Mouse (Mus musculus) heart, postnatal 25 days (tissue): ENCODE data around the gene Zfp28. TPM values are rescaled to one million over a fixed set of nuclear protein-coding genes. Genes with fewer than 3 reads are reported as not detected.
A peak's percentile ranks its signal among the peaks of the same experiment; 100 is the strongest.
"Not testable (repeated sequence)": the region's sequence is repeated elsewhere in the genome, so short reads cannot be mapped to it uniquely, and the experiment has no call there.

Experiments
- DNase-seq: peaks from one replicate; pipeline ENCODE4 v3.0.0; 2022; ENCODE audit warnings: low spot score
- intact Hi-C: fragments of 180-260 bp; cut with DNase I; formaldehyde crosslinking; loops from one replicate; pipeline ENCODE4 v1.15.1; 2025
- total RNA-seq, 2 experiments: library from RNA; stranded (reverse); gene quantifications; 2 replicates each; pipeline ENCODE4 v1.2.3; 2021

Gene Zfp28
- 1 to 10 TPM; 2.5 to 2.6 TPM for total RNA-seq

DNA sequence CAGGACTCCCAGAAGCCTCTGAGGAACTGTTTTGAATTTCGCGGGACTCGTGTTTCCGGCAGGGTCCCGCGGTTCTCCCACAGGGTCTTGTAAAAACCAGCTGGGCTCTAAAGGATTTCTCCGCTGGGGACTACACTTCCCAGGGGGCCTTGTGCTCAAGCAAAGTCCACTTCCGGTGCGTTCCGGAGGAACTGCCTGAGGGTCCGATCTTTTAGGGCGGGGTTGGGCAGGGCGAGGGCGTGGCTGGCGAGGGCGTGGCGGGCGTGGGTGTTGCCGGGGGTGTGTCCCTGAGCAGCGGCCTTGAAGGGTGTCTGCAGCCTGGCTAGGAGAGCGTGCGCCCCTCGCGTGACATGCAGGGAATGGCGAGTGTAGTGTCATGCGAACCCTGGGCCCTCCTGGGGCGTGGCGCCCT lies at the start of gene Zfp28:
Zfp28 (plus strand) TSS at position 252 of the 412 bp plus-strand sequence.
- intact Hi-C loops = loop anchor here (2.0 to 10.0 kb wide), 2 partner anchors 18 to 98 kb away; partner anchors contain the start of gene Zfp667
- DNase-seq = peak; percentile 81

GRCm38 (mm10) chr7:6339865-6340264 lies 43.2 kb upstream of the Zfp28 start:
- intact Hi-C loops = no loop called here
- DNase-seq = no peak

DNA sequence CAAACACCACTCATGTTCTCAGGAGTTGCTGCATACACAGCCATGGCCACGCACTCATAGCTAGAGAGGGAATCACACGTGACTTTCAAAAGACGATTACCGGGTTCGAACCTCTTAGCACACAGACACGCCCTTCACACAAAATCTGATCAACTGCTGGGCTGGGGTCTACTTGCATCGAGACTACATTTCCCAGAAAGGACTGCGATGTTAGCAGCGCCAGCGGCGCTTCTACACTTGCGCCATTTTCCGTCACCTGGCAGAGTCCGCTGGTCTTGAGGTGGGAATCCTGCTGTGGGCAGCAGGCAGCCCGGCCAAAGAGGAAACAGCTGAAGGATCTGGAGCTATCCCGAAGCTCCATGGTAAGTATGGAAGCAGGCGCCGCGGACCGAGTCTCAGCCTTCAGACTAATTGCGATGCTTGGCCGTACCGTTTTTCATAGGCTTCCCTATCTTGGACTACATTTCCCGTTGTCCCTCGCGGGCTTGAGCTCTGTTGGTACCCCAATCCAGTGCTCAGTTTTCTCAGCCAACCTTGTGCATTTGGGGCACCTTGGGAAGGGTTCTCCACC lies 39.5 kb upstream of the Zfp28 start, which contains the start of gene Gm3854:
Gm3854 (plus strand) TSS at position 259 of the 571 bp plus-strand sequence.
- intact Hi-C loops = no loop called here
- DNase-seq = peak; percentile 10

GRCm38 (mm10) chr7:6344124-6344523 lies 39.0 kb upstream of the Zfp28 start:
- DNase-seq = no peak
- intact Hi-C loops = no loop called here

DNA sequence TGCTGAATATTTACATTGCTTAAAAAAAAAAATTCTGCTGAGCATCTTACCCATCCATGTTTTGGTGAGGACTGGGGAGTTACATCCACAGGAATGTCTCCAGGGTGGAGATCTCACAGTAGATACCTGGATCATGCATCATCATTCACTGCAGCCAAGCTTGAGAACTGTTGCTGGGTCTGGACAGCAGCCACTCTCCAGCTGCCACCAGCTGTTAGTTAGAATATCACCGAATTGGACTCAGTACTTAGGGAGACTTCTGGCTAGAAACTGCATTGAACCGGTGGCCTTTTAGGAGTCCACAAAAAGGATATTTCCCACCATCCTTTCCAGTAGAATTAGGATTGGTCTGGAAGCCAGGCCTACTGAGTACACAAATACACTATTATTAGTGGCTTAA lies 25.0 kb upstream of the Zfp28 start:
- DNase-seq = no peak

DNA sequence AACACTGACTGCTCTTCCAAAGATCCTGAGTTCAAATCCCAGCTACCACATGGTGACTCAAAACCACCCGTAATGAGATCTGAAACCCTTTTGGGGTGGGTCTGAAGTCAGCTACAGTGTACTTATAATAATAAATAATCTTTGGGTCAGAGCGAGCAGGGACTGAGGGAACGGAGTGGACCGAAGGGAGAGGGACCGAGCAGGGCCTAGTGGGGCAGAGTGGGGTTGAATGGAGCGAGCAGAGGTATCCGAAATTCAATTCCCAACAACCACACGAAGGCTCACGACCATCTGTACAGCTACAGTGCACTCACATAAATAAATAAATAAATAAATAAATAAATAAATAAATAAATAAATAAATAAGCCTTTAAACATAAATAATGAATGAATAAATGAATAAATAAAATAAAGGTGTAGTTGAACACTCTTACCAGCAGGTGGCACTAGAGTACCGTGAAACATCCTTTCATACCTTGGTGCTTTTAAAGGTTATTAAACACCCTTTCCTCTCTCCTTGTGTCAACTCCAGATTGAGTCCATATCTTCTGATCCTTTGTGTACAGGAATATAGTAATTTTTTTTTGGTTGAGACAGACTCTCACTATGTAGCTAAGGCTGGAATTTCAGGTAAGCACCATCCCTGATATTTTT lies 24.0 kb upstream of the Zfp28 start:
- DNase-seq = no peak
- intact Hi-C loops = loop anchor here (1.0 to 5.0 kb wide), 2 partner anchors 72 to 228 kb away; no protein-coding TSS in a partner anchor

More for the DNA sequence above, 25.0 kb upstream of the Zfp28 start:
- intact Hi-C loops = loop anchor here (5.0 kb wide), 1 partner anchor 229 kb away; no protein-coding TSS in a partner anchor

DNA sequence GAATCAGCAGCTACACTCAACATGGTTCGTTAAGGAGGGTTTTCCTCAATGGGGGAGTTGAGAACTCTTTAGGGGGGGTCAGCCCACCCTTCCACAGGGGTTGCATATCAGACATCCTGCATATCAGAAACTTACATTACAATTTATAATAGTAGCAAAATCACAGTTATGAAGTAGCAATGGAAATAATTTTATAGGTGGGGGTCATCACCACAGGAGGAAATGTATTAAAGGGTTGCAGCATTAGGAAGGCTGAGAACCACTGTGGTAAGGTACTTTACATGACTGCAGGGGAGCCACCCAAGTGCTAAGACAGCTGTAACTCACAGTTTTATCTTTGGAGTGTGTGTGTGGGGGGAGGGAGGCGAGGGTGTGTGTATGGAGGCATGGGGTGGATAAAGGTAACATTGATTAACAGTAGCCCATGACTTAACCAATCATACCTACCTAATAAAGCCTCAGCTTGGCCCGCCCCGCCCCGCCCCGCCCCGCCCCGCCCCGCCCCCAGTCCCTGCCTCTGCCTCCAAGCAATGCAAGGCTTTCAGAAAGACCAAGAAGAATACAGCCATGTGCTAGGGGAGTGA lies 22.5 kb upstream of the Zfp28 start:
- no peak for DNase-seq
- intact Hi-C loops = loop anchor here (2.0 to 10.0 kb wide), 4 partner anchors 206 to 924 kb away; partner anchors contain the start of gene Zfp787

- DNase-seq = no peak
- intact Hi-C loops = loop anchor here (2.0 to 10.0 kb wide), 4 partner anchors 207 to 923 kb away; partner anchors contain the start of gene Zfp787
These were observed 21.3 kb upstream of the Zfp28 start for GRCm38 (mm10) chr7:6361756-6362155.

GRCm38 (mm10) chr7:6362268-6363046 lies 20.6 kb upstream of the Zfp28 start:
- intact Hi-C loops = loop anchor here (10.0 kb wide), 3 partner anchors 208 to 922 kb away; partner anchors contain the start of gene Zfp787
- peak; percentile 94 for DNase-seq

- intact Hi-C loops = loop anchor here (10.0 kb wide), 3 partner anchors 208 to 922 kb away; partner anchors contain the start of gene Zfp787
- peak; percentile 65 for DNase-seq
These were observed 20.0 kb upstream of the Zfp28 start, which contains the start of gene Zfp78 for GRCm38 (mm10) chr7:6363047-6363488. Gene Zfp78, plus strand, starts transcription at chr7:6363280.

GRCm38 (mm10) chr7:6364761-6365160 lies 18.3 kb upstream of the Zfp28 start:
- intact Hi-C loops = loop anchor here (1.0 to 10.0 kb wide), 5 partner anchors 18 to 920 kb away; partner anchors contain the start of genes Zfp28 and Zfp787
- no peak for DNase-seq

GRCm38 (mm10) chr7:6367185-6367584 lies 15.9 kb upstream of the Zfp28 start:
- intact Hi-C loops = loop anchor here (10.0 kb wide), 3 partner anchors 212 to 918 kb away; partner anchors contain the start of gene Zfp787
- DNase-seq = no peak

DNA sequence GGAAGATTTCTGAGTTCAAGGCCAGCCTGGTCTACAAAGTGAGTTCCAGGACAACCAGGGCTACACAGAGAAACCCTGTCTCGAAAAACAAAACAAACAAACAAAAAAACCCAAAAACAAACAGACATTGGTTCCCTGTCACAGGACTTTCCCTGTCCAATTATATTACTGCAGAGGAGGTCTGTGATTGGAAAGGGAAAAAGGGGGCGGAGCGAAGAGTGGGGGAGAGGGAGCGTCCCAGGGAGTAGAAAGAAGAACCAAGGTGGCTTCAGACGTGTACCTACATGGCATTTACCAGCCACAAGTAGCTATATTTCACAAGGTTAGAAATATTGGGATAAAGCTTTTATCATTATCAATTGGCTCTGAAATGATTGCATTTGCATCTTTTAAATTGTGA lies 14.9 kb upstream of the Zfp28 start:
- intact Hi-C loops = loop anchor here (10.0 kb wide), 3 partner anchors 213 to 917 kb away; partner anchors contain the start of gene Zfp787
- DNase-seq = not testable (repeated sequence)

DNA sequence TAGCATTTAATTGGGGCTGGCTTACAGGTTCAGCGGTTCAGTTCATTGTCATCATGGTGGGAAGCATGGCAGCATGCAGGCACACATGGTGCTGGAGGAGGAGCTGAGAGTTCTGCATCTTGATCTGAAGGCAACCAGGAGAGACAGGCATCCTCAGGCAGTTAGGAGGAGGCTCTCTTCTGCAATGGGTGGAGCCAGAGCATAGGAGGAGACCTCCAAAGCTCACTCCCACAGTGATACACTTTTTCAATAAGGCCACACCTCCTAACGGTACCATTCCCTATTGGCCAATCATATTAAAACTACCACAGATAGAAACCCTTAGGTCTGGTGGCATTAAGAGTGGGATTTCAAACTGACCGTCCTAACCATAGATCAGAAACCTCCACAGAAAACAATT lies 13.6 kb upstream of the Zfp28 start:
- intact Hi-C loops = loop anchor here (10.0 kb wide), 3 partner anchors 215 to 915 kb away; partner anchors contain the start of gene Zfp787
- DNase-seq = no peak

DNA sequence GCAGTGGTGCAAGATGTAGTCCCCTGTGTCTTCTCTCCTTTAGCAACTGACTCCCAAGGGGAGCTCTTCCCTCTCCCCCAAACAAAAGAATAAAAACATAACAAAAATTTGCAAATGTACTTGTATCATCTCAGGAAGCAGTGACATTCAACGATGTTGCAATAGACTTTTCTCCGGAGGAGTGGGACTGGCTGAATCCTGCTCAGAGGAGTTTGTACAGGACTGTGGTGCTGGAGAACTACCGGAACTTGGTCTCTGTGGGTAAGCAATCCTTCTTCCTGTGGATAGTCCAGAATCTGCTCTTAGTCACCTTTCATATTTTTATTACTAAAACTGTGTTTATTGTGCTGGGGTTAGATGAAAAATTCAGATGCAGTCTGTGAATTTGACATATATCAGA lies 10.1 kb upstream of the Zfp28 start:
- intact Hi-C loops = no loop called here
- no peak for DNase-seq

GRCm38 (mm10) chr7:6378441-6378840 lies 4.7 kb upstream of the Zfp28 start:
- DNase-seq = no peak

GRCm38 (mm10) chr7:6381431-6381830 lies 1.7 kb upstream of the Zfp28 start:
- no peak for DNase-seq
- intact Hi-C loops = loop anchor here (10.0 kb wide), 1 partner anchor 97 kb away; the partner anchor contains the start of gene Zfp667

More at GRCm38 (mm10) chr7:6378441-6378840, 4.7 kb upstream of the Zfp28 start:
- intact Hi-C loops = no loop called here

DNA sequence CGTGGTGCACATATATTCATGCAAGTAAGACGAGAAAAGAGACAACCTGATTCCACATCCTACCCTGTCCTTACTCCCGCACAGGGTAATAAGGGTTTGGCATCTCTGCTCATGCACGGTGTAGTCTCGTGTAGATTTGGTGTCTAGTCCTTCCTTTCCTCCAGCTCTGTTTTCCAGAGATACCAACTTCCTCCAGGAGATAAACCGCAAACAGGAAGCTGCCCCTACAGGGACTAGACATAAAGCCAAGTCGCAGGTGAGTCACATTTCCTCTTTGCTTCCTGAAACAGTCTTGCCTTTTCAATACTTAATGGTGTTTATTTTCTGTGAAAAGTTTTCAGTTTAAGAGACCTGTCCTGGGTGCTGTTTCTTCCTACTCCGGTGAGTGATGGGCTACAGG lies 916 bp downstream of the Zfp28 start:
- intact Hi-C loops = loop anchor here (10.0 kb wide), 1 partner anchor 99 kb away; the partner anchor contains the start of gene Zfp667

DNA sequence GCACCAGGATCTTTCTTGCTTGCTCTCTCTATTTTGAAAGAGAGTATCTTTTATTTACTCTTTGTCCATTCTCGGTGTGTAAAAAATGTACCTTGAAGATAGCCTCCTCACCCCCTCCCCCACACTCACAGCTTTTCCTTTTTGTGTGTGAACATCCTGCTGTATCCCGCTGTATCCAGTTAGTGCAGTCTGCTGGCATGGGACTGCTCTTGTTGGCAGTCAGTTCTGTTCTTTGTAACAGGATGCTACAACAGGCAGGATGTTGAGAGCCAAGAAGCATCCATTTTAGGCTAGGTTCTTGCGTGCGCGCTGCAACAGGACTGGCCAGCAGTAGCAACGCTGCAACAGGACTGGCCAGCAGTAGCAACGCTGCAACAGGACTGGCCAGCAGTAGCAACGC lies 3.9 kb downstream of the Zfp28 start:
- intact Hi-C loops = loop anchor here (10.0 kb wide), 1 partner anchor 102 kb away; the partner anchor contains the start of gene Zfp667
- no peak for DNase-seq

More for the DNA sequence above, 916 bp downstream of the Zfp28 start:
- DNase-seq = no peak
